Mouse (Mus musculus) T-helper 1 cell (primary cell): ENCODE measurements around the gene Epha10.

ENCODE experiments used
- in situ Hi-C: fragments of 300-600 bp; cut with MboI, MseI; formaldehyde crosslinking; loops from one replicate; pipeline ENCODE4 v1.15.1; 2025; ENCODE audit warnings: high pct_unique_total_duplicates

Epha10 gene

GRCm38 (mm10) chr4:124880599-124880998, at the start of gene Epha10:
Gene Epha10, plus strand, starts transcription at chr4:124880899.
- in situ Hi-C loops = loop anchor here (10.0 kb wide), 1 partner anchor 1114 kb away; no protein-coding TSS in a partner anchor

- in situ Hi-C loops = no loop called here
Measured at GRCm38 (mm10) chr4:124832796-124833195, 47.9 kb upstream of the Epha10 start.

GRCm38 (mm10) chr4:124838035-124838700, 42.5 kb upstream of the Epha10 start:
- in situ Hi-C loops = loop anchor here (5.0 kb wide), 1 partner anchor 96 kb away; the partner anchor contains the start of gene Inpp5b

- in situ Hi-C loops = no loop called here
Measured at GRCm38 (mm10) chr4:124840998-124841397, 39.7 kb upstream of the Epha10 start.

GRCm38 (mm10) chr4:124843493-124843892, 37.2 kb upstream of the Epha10 start:
- in situ Hi-C loops = no loop called here

- in situ Hi-C loops = no loop called here
Measured at GRCm38 (mm10) chr4:124847573-124847972, 33.1 kb upstream of the Epha10 start.

GRCm38 (mm10) chr4:124849631-124850260, 31.0 kb upstream of the Epha10 start:
- in situ Hi-C loops = no loop called here

GRCm38 (mm10) chr4:124850261-124850913, 30.3 kb upstream of the Epha10 start, which contains the start of gene Yrdc:
Gene Yrdc, plus strand, starts transcription at chr4:124850679.
- in situ Hi-C loops = no loop called here

GRCm38 (mm10) chr4:124850933-124851658, 29.6 kb upstream of the Epha10 start, which contains the start of gene 1110065P20Rik:
Gene 1110065P20Rik, minus strand, starts transcription at chr4:124851196.
- in situ Hi-C loops = no loop called here

- in situ Hi-C loops = no loop called here
Measured at GRCm38 (mm10) chr4:124856294-124856693, 24.4 kb upstream of the Epha10 start.

- in situ Hi-C loops = no loop called here
Measured at GRCm38 (mm10) chr4:124858370-124858769, 22.3 kb upstream of the Epha10 start.

- in situ Hi-C loops = no loop called here
Measured at GRCm38 (mm10) chr4:124860446-124860845, 20.3 kb upstream of the Epha10 start.

GRCm38 (mm10) chr4:124861283-124862188, 19.2 kb upstream of the Epha10 start, which contains the start of gene Maneal:
Gene Maneal, minus strand, starts transcription at chr4:124862171.
- in situ Hi-C loops = no loop called here

GRCm38 (mm10) chr4:124872719-124873118, 8.0 kb upstream of the Epha10 start:
- in situ Hi-C loops = no loop called here

- in situ Hi-C loops = loop anchor here (10.0 kb wide), 1 partner anchor 1113 kb away; no protein-coding TSS in a partner anchor
Measured at GRCm38 (mm10) chr4:124881341-124881908, 726 bp downstream of the Epha10 start.

GRCm38 (mm10) chr4:124882151-124882729, 1.5 kb downstream of the Epha10 start:
- in situ Hi-C loops = loop anchor here (10.0 kb wide), 1 partner anchor 1113 kb away; no protein-coding TSS in a partner anchor

- in situ Hi-C loops = loop anchor here (10.0 kb wide), 1 partner anchor 1106 kb away; no protein-coding TSS in a partner anchor
Measured at GRCm38 (mm10) chr4:124888702-124889101, 8.0 kb downstream of the Epha10 start.

GRCm38 (mm10) chr4:124889935-124890334, 9.2 kb downstream of the Epha10 start:
- in situ Hi-C loops = loop anchor here (10.0 kb wide), 1 partner anchor 1105 kb away; no protein-coding TSS in a partner anchor

GRCm38 (mm10) chr4:124890831-124891230, 10.1 kb downstream of the Epha10 start:
- in situ Hi-C loops = no loop called here

GRCm38 (mm10) chr4:124893769-124894168, 13.1 kb downstream of the Epha10 start:
- in situ Hi-C loops = no loop called here
